ENCODE assay signal across 9 mouse cellular contexts in the genomic region with DNA sequence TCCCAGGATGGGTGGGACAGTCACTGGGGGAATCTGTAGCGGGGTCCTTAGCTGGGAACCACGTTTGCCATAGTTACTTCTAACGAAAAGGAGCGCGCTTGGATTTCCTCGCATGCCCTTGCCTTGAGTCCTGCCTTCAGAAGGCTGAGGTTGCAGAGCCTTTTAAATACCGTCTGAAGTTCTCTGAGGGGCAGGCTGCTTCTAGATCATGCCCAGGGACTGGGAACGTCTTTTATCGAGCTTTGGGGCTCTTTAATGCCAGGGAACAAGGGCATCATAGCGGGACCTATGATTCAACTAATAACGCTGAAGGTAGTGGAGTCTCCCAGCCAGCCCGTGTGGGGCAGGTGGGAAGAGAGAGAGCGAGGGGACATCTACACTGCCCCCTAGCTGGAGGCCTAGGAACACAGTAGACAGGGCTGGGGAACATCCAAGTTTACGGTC.
DNase-seq lines count a peak whose midpoint lies in the region; ATAC-seq lines count a peak whose summit lies in the region.
"Had no signal": no experiment of that assay in that cellular context is flagged by ENCODE, and none has a peak within 500 bp of the region (broad histone marks: within the 10 kb centered on the region; RNA-seq: fewer than 3 reads in every experiment).

No protein-coding gene starts in this region.

- 0 out of 2 replicates have a peak, but pooled peaks have one; percentile 62 for ATAC-seq in frontal cortex, adult (ENCODE audit: low TSS enrichment)
- no peak for ATAC-seq in heart, embryonic 14.5 days (ENCODE audit: insufficient number of reproducible peaks, insufficient read depth, low FRiP score, low read depth)
- peak; percentile 62; the same call in 1 of the 2 replicates for ATAC-seq in midbrain, embryonic 14.5 days (ENCODE audit: low FRiP score, low TSS enrichment)

- WGBS in heart, embryonic 14.5 days: 7% methylated on average over 14 of the region's 14 CpGs
- 2% methylated on average over 14 of the region's 14 CpGs for WGBS in midbrain, embryonic 14.5 days

- peak overlapping the region; percentile 33 to 38 for H3K4me3 ChIP-seq in heart, embryonic 14.5 days (ENCODE audit: control insufficient read depth in 1 of 2, insufficient read depth in 1 of 2, low read depth in 1 of 2, low read length in 2 of 2)
- H3K4me3 ChIP-seq in midbrain, embryonic 14.5 days (replicated peaks; ENCODE audit: low read depth, low read length): peak overlapping the region; percentile 25

- H3K4me2 ChIP-seq in heart, embryonic 14.5 days (ENCODE audit: low read length): peak overlapping the region; percentile 76
- peak overlapping the region; percentile 60 for H3K4me2 ChIP-seq in midbrain, embryonic 14.5 days (ENCODE audit: low read length)

- no peak for DNase-seq in frontal cortex, adult 2 months (ENCODE audit: extremely low spot score in 1 of 2, low spot score in 1 of 2)
- DNase-seq in cerebellum, postnatal 10 days: peak; percentile 68 to 69
- peak; percentile 33 for DNase-seq in kidney, postnatal 10 days
- DNase-seq in midbrain, embryonic 14.5 days: peak; percentile 79
- no peak for DNase-seq in frontal cortex, postnatal 10 days (ENCODE audit: low spot score in 2 of 2)
- DNase-seq in left cerebral cortex, adult 9 months (ENCODE audit: low spot score in 2 of 2): no peak

- H3K4me1 ChIP-seq in heart, embryonic 14.5 days (ENCODE audit: control insufficient read depth in 2 of 2, insufficient read depth in 2 of 2, low read length in 2 of 2): no peaks in the 10 kb centered on the region
- peaks cover 41% of the 10 kb centered on the region for H3K4me1 ChIP-seq in midbrain, embryonic 14.5 days (ENCODE audit: control insufficient read depth, insufficient read depth, low read length)

- no peak overlapping the region for H3K27ac ChIP-seq in heart, embryonic 14.5 days (replicated peaks in 1 of 2; ENCODE audit: control insufficient read depth in 1 of 2, insufficient read depth in 1 of 2, low read depth in 2 of 2, low read length in 2 of 2)
- peak overlapping the region; percentile 52; the same call in 1 of the 2 replicates for H3K27ac ChIP-seq in midbrain, embryonic 14.5 days (replicated peaks; ENCODE audit: low read depth, low read length)

- peaks cover 12% of the 10 kb centered on the region; the same call in 1 of the 2 replicates for H3K27me3 ChIP-seq in heart, embryonic 14.5 days (ENCODE audit: control insufficient read depth, insufficient read depth, low read length)
- H3K27me3 ChIP-seq in midbrain, embryonic 14.5 days (ENCODE audit: control insufficient read depth, insufficient read depth, low read length): no peaks in the 10 kb centered on the region
- H3K27me3 ChIP-seq: CH12.LX had no signal

- H3K9ac ChIP-seq in heart, embryonic 14.5 days (ENCODE audit: low read length): peak overlapping the region; percentile 57; the same call in 1 of the 2 replicates
- H3K9ac ChIP-seq in midbrain, embryonic 14.5 days (replicated peaks; ENCODE audit: low read length): peak overlapping the region; percentile 31; the same call in 1 of the 2 replicates

- no peaks in the 10 kb centered on the region for H3K9me3 ChIP-seq in heart, embryonic 14.5 days (ENCODE audit: control insufficient read depth, low read length)
- no peaks in the 10 kb centered on the region for H3K9me3 ChIP-seq in midbrain, embryonic 14.5 days (ENCODE audit: control insufficient read depth, low read length)

- H3K36me3 ChIP-seq in heart, embryonic 14.5 days (ENCODE audit: control insufficient read depth, insufficient read depth, low read length): no peaks in the 10 kb centered on the region
- no peaks in the 10 kb centered on the region for H3K36me3 ChIP-seq in midbrain, embryonic 14.5 days (ENCODE audit: control insufficient read depth, insufficient read depth, low read length)

Comparison
In these comparisons a context has a peak if more than half of its experiments do, and no peak if none do; other contexts are left out.
1. DNase-seq: peak in cerebellum, postnatal 10 days (2 of 2), kidney, postnatal 10 days (single experiment) and midbrain, embryonic 14.5 days (single experiment); none in frontal cortex, adult 2 months (0 of 2), frontal cortex, postnatal 10 days (0 of 2) and left cerebral cortex, adult 9 months (0 of 2).